Mouse (Mus musculus): ENCODE measurements around the gene Trp73. TPM values are rescaled to one million over a fixed set of nuclear protein-coding genes. Genes with fewer than 3 reads are reported as not detected.

The Trp73 gene
- polyA plus RNA-seq, 2 experiments, result 2.2 to 2.6 TPM

DNA sequence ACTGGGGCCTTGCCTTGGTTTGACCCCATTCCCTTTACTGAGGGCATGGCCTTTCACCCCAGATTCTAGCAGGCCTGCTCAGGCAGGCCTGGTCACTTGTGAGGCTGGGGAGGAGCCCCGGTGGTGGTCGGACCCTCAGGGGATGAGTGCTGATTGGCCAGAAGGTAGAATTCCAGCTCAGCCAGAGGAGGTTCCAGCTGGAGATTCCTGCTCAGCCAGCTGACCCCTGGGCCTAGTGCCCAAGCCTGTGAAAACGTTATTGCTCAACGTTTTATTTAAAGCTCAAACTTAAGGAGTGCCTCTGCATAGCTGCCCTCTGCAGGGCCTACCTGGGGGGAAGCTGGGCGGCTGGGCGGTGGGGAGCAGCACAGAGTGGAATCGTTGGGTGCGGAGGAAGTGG lies 37.2 kb upstream of the Trp73 start:
- Histone ChIP-seq H3K36me3 (ENCODE audit: control insufficient read depth, insufficient read depth, low read length) (0 out of 2 replicates have a peak, but pooled peaks cover 3% of the 10 kb centered on the region), H3K9me3 (ENCODE audit: control insufficient read depth, low read length) (no peaks in the 10 kb centered on the region), H3K27ac (replicated peaks; ENCODE audit: low read depth, low read length) (no peak overlapping the region), H3K4me3 (replicated peaks; ENCODE audit: low read length) (no peak overlapping the region), H3K9ac (ENCODE audit: low read depth, low read length, severe bottlenecking) (no peak overlapping the region), H3K4me2 (replicated peaks; ENCODE audit: low read depth, low read length, severe bottlenecking) (no peak overlapping the region), H3K27me3 (ENCODE audit: control insufficient read depth, insufficient read depth, low read length) (no peaks in the 10 kb centered on the region), H3K4me1 (ENCODE audit: control insufficient read depth, insufficient read depth, low read length) (peaks cover 11% of the 10 kb centered on the region)
- WGBS, result 56% methylated on average over 8 of the region's 8 CpGs
- no peak for TF ChIP-seq POLR2A (IDR thresholded peaks at IDR 0.05; ENCODE audit: borderline replicate concordance, extremely low read depth, insufficient read depth, insufficient read length)
- ATAC-seq (ENCODE audit: low FRiP score, low read depth) (no peak), DNase-seq (ENCODE audit: low spot score) (no peak)

DNA sequence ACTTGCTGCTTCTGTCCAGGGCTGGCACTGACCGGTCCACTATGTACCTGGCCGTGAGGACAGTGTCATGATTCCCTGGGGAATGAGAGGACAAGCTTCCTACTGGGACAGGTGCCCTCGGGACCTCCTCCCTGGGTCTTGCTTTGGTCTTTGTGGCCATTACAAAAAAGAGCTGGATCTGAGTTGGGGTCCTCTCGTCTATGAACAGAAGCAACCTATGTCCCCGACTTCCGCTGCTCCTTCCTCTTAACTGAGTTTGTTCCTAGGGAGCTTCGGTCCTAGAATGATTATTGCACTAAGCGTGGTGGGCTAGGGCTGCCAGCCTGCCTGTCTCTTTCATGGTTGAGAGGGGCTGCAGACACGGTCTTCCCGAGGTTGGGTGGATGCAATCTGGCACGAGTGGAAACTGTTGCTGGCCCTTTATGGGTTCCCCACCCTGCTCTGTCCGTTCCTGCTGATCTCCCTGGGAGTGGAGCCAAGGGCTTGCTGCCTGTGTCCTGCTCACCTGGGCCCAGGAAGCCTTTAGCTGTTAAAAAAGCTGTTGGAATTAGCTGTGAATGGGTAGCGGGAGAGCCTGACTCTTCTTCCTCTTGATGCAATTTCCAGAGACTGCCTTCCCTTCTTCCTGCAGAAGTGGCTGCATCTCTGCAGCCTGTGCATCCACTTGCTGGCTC lies 32.1 kb upstream of the Trp73 start:
- 20% methylated on average over 13 of the region's 13 CpGs for WGBS
- peaks cover 30% of the 10 kb centered on the region for H3K4me1 ChIP-seq (ENCODE audit: control insufficient read depth, insufficient read depth, low read length)

DNA sequence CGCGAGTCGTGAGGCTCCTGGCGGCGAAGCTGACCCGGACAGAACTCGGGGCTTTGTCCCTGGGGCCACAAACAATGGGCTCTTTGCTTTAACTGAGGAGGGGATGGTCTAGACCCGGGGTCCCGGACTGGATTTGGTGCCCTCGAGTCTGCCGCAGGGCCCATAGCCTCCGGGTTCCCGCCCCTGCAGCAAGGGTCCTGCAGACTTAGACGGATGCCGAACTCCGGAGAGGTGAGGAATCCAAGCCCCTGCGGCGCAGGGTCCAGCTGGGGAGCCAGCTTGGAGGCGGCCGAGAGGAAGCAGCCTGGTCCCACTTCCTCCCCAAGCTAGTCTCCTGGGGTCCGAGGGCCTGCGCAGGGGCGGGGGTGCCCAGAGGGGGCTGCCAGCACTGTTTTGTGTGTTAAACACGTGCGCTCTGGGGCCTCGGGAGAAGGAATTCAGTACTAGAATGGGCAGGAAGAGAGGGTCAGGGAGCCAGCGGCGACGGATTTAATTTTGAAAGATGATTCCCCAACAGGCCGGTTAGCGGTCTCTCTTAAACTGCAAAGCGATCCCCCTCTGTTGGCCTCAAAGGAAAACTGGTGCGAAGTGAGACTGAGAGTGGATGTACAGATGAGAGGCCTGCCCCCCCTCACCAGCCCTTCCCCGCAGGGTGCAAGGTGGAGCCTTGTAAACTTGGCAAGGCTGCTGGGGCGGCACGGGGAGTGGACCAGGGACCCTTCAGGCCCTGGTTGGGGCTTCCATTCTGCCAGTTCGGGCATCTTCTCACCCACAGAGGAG lies 31.3 kb upstream of the Trp73 start:
- no peaks in the 10 kb centered on the region for H3K9me3 ChIP-seq (ENCODE audit: control insufficient read depth, low read length)
- H3K9ac ChIP-seq (ENCODE audit: low read depth, low read length, severe bottlenecking), result peak overlapping the region; percentile 60
- H3K27ac ChIP-seq (replicated peaks; ENCODE audit: low read depth, low read length), result peak overlapping the region; percentile 43; the same call in 1 of the 2 replicates
- DNase-seq (ENCODE audit: low spot score) (peak; percentile 26), ATAC-seq (ENCODE audit: low FRiP score, low read depth) (peak; percentile 48; the same call in 1 of the 2 replicates)
- H3K27me3 ChIP-seq (ENCODE audit: control insufficient read depth, insufficient read depth, low read length), result no peaks in the 10 kb centered on the region; the same call in 1 of the 2 replicates
- no peaks in the 10 kb centered on the region for H3K36me3 ChIP-seq (ENCODE audit: control insufficient read depth, insufficient read depth, low read length)
- no peak for TF ChIP-seq POLR2A (IDR thresholded peaks at IDR 0.05; ENCODE audit: borderline replicate concordance, extremely low read depth, insufficient read depth, insufficient read length)
- peaks cover 30% of the 10 kb centered on the region for H3K4me1 ChIP-seq (ENCODE audit: control insufficient read depth, insufficient read depth, low read length)
- H3K4me2 ChIP-seq (replicated peaks; ENCODE audit: low read depth, low read length, severe bottlenecking), result peak overlapping the region; percentile 98
- peak overlapping the region; percentile 62 for H3K4me3 ChIP-seq (replicated peaks; ENCODE audit: low read length)
- under 1% methylated on average over 36 of the region's 37 CpGs for WGBS

More for the DNA sequence above, 32.1 kb upstream of the Trp73 start:
- Histone ChIP-seq H3K27me3 (ENCODE audit: control insufficient read depth, insufficient read depth, low read length) (no peaks in the 10 kb centered on the region; the same call in 1 of the 2 replicates), H3K4me2 (replicated peaks; ENCODE audit: low read depth, low read length, severe bottlenecking) (peak overlapping the region; percentile 98), H3K9ac (ENCODE audit: low read depth, low read length, severe bottlenecking) (peak overlapping the region; percentile 60), H3K36me3 (ENCODE audit: control insufficient read depth, insufficient read depth, low read length) (no peaks in the 10 kb centered on the region), H3K4me3 (replicated peaks; ENCODE audit: low read length) (peak overlapping the region; percentile 62), H3K9me3 (ENCODE audit: control insufficient read depth, low read length) (no peaks in the 10 kb centered on the region), H3K27ac (replicated peaks; ENCODE audit: low read depth, low read length) (no peak overlapping the region)
- TF ChIP-seq POLR2A (IDR thresholded peaks at IDR 0.05; ENCODE audit: borderline replicate concordance, extremely low read depth, insufficient read depth, insufficient read length), result no peak
- ATAC-seq (ENCODE audit: low FRiP score, low read depth) (no peak), DNase-seq (ENCODE audit: low spot score) (no peak)

DNA sequence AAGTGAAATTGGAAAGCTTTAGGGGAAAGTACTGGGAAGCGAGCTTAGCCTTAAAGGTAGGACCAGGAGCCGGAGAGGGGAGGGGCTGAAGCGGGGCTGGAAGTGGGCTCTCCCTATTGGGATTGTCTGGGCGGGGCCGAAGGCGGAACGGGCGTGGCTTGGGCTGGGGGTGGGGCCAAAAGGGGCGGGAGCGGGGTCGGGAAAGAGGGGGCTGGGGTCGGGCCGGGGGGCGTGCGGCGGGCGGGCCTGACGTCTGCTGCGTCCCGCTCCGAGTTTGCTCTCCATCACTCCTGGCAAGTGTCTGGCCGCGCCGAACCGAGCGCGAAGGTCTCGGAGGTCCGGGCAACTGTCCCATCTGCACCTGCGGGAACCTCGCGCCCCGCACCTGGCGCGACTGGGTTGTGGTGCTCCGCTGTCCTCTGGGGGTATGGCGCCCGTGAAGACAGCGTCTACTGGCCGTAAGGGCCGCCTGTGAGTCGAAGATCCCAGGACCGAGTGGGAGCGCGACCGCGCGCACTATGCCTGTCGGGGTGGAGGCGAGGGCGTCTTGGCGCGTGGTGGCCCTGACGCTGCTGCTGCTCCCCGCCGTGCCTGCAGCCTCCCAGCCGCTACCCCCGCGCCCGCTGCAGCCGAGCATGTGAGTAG lies 30.6 kb upstream of the Trp73 start, which contains the start of gene Megf6:
Gene Megf6, plus strand, starts transcription at position 225 of the 645 bp plus-strand sequence.
- no peaks in the 10 kb centered on the region for H3K9me3 ChIP-seq (ENCODE audit: control insufficient read depth, low read length)
- H3K4me3 ChIP-seq (replicated peaks; ENCODE audit: low read length), result peak within 1 kb of the TSS; percentile 62
- H3K27ac ChIP-seq (replicated peaks; ENCODE audit: low read depth, low read length), result peak within 1 kb of the TSS; percentile 43; the same call in 1 of the 2 replicates
- peaks cover 30% of the 10 kb centered on the region for H3K4me1 ChIP-seq (ENCODE audit: control insufficient read depth, insufficient read depth, low read length)
- H3K9ac ChIP-seq (ENCODE audit: low read depth, low read length, severe bottlenecking), result peak within 1 kb of the TSS; percentile 60
- peak; percentile 85 for DNase-seq (ENCODE audit: low spot score)
- TF ChIP-seq POLR2A (IDR thresholded peaks at IDR 0.05; ENCODE audit: borderline replicate concordance, extremely low read depth, insufficient read depth, insufficient read length), result no peak
- H3K36me3 ChIP-seq (ENCODE audit: control insufficient read depth, insufficient read depth, low read length), result no peaks in the 10 kb centered on the region
- no peaks in the 10 kb centered on the region; the same call in 1 of the 2 replicates for H3K27me3 ChIP-seq (ENCODE audit: control insufficient read depth, insufficient read depth, low read length)
- peak; percentile 81 for ATAC-seq (ENCODE audit: low FRiP score, low read depth)
- 0% methylated on average over 27 of the region's 61 CpGs for WGBS
- H3K4me2 ChIP-seq (replicated peaks; ENCODE audit: low read depth, low read length, severe bottlenecking), result peak within 1 kb of the TSS; percentile 98

DNA sequence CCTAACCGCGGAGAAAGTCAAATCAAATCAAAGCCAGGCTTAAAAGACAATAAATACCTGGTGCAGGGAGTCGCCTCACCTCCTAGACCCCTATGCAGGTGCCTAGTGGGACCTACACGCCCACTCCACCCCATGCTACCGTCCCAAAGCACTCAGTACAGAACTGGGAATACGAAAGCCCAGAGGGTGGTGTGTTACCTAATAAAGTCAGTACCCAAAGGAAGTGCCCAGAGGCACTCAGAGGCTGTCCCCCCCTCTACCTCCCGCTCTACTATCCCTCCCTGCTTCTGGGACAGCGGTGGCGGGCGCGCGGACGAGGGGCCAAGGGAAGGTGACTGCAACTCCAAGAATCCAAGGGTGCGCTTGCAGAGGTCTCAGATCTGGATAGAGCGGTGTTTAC lies 30.0 kb upstream of the Trp73 start:
- 1% methylated on average over 15 of the region's 15 CpGs for WGBS
- Histone ChIP-seq H3K27me3 (ENCODE audit: control insufficient read depth, insufficient read depth, low read length) (no peaks in the 10 kb centered on the region; the same call in 1 of the 2 replicates), H3K4me1 (ENCODE audit: control insufficient read depth, insufficient read depth, low read length) (peaks cover 30% of the 10 kb centered on the region)

More for the DNA sequence above, 30.0 kb upstream of the Trp73 start:
- Histone ChIP-seq H3K9ac (ENCODE audit: low read depth, low read length, severe bottlenecking) (peak overlapping the region; percentile 60), H3K4me3 (replicated peaks; ENCODE audit: low read length) (peak overlapping the region; percentile 62), H3K36me3 (ENCODE audit: control insufficient read depth, insufficient read depth, low read length) (no peaks in the 10 kb centered on the region), H3K27ac (replicated peaks; ENCODE audit: low read depth, low read length) (no peak overlapping the region), H3K4me2 (replicated peaks; ENCODE audit: low read depth, low read length, severe bottlenecking) (peak overlapping the region; percentile 98), H3K9me3 (ENCODE audit: control insufficient read depth, low read length) (no peaks in the 10 kb centered on the region)
- no peak for TF ChIP-seq POLR2A (IDR thresholded peaks at IDR 0.05; ENCODE audit: borderline replicate concordance, extremely low read depth, insufficient read depth, insufficient read length)
- ATAC-seq (ENCODE audit: low FRiP score, low read depth), result peak; percentile 14
- no peak for DNase-seq (ENCODE audit: low spot score)
